Mouse (Mus musculus): ENCODE data around the gene Cnga4. TPM values are rescaled to one million over a fixed set of nuclear protein-coding genes. Genes with fewer than 3 reads are reported as not detected.

The Cnga4 gene
- polyA plus RNA-seq (2014; fragmentation: Illumina TruSeq; extraction: RNeasy Lipid Tissue Mini Kit (QIAGEN cat#74804); ENCODE audit: low replicate concordance): not detected

DNA sequence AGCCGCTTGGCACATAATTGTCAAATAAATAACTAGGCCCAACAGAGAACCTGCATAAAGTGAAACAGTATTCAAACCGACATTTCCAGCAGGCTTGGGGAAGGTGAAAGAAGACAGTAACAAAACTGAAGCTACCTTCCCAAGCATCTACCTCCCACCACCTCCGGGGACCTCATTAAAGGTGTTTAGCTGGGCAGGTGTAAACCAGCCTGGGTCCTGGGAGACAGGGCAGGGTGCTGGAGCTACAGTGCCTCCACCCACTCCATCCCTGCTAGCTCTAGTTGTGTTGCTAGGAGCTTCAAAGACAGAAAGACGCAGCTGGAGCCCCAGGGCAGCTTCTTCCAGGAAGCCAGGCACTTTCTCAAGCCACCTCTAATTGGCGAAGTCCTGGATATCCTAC lies at the start of gene Cnga4:
TSS of gene Cnga4 (plus strand) at position 301 of the 400 bp plus-strand sequence.

DNA sequence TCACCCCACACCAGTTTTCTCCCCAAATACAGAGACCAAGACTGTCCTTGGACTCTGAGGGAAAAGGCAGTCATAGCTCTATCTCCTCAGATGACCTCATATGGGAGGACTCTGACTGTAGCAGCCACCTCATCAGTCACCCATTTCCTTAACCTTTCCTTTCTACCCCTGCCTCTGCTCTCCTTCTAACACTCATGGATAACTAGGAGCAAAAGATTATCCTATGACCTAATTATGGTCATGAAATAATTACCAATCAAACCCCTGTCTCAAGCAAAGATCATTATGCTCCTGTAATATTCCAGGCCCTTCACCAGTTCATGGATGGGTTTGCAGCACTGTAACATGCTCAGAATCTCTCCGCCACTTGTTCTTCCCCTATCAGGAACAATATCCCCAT lies 36.4 kb upstream of the Cnga4 start, which contains the start of gene Olfr692:
TSS of gene Olfr692 (plus strand) at position 301 of the 400 bp plus-strand sequence.

DNA sequence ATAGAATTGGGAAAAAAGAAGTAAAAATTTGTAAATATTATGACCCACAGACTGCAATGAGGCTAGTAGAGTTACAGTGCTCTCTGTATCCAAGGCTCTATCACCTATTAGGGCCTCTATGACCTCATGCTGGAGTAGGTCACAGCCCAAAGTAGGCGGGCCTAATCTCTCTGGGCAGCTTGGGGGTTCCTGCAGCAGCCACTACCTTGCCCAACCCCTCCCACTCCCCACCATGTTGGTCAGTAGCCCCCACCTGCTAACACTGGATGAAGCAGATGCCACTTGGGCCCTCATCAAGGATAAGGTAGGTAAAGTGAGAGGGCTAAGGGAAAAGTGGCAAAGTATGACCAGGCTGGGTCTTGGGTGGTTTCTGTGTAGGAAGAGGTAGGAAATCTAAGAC lies 29.5 kb upstream of the Cnga4 start, which contains the start of gene Gm5901:
TSS of gene Gm5901 (plus strand) at position 173 of the 400 bp plus-strand sequence.

DNA sequence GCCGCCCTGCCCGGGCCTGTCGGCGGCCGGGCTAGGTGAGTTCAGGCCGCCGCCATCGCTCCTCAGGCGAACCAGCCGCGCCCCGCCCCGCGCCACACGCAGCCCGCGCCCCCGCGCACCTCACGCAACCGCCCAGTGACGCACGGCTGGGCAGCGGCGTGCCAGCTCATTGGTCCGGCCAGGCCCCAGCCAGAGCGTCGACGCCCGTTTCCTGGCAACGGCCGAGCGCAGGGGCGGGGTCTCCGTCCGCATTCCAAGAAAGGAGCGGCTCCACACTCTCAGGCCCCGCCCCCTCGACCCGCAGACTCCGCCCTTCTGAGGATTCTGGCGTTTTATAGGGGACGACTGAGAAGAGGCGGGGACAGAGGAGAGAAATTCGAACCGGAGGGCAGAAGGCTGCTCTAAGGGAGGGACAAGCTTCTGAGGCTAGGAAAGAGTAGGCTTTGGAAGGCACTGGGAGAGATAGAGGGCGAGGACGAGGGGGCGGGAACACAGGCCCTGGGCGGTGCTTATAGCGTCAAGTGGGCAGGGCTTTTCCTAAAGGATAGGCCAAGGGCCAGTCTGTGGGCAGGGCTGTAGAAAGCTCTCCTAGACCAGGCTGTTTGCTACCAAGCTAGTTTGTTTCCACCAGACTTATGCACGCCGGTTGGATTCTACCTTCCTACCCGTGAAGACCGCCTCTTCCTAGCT lies 4.3 kb upstream of the Cnga4 start, which contains the start of gene Fam160a2:
TSS of gene Fam160a2 (minus strand) at position 120 of the 690 bp plus-strand sequence.

GRCm38 (mm10) chr7:105425424-105426043 lies 21.2 kb downstream of the Cnga4 start, which contains the start of gene Cckbr:
Gene Cckbr, plus strand, starts transcription at chr7:105425731.

Other genes starting within 250 kb of the Cnga4 start
- gene Olfr684, start 240.9 kb upstream of the Cnga4 start, polyA plus RNA-seq (2014; fragmentation: Illumina TruSeq; extraction: RNeasy Lipid Tissue Mini Kit (QIAGEN cat#74804); ENCODE audit: low replicate concordance): not detected
- not detected for gene Olfr685, start 218.6 kb upstream of the Cnga4 start, polyA plus RNA-seq (2014; fragmentation: Illumina TruSeq; extraction: RNeasy Lipid Tissue Mini Kit (QIAGEN cat#74804); ENCODE audit: low replicate concordance)
- not detected for gene Olfr686, start 197.1 kb upstream of the Cnga4 start, polyA plus RNA-seq (2014; fragmentation: Illumina TruSeq; extraction: RNeasy Lipid Tissue Mini Kit (QIAGEN cat#74804); ENCODE audit: low replicate concordance)
- not detected for gene Olfr688, start 116.5 kb upstream of the Cnga4 start, polyA plus RNA-seq (2014; fragmentation: Illumina TruSeq; extraction: RNeasy Lipid Tissue Mini Kit (QIAGEN cat#74804); ENCODE audit: low replicate concordance)
- gene Olfr689, start 93.4 kb upstream of the Cnga4 start, polyA plus RNA-seq (2014; fragmentation: Illumina TruSeq; extraction: RNeasy Lipid Tissue Mini Kit (QIAGEN cat#74804); ENCODE audit: low replicate concordance): not detected
- gene Olfr690, start 70.5 kb upstream of the Cnga4 start, polyA plus RNA-seq (2014; fragmentation: Illumina TruSeq; extraction: RNeasy Lipid Tissue Mini Kit (QIAGEN cat#74804); ENCODE audit: low replicate concordance): not detected
- gene Olfr691, start 62.3 kb upstream of the Cnga4 start, polyA plus RNA-seq (2014; fragmentation: Illumina TruSeq; extraction: RNeasy Lipid Tissue Mini Kit (QIAGEN cat#74804); ENCODE audit: low replicate concordance): not detected
- not detected for gene Olfr692, start 36.3 kb upstream of the Cnga4 start, polyA plus RNA-seq (2014; fragmentation: Illumina TruSeq; extraction: RNeasy Lipid Tissue Mini Kit (QIAGEN cat#74804); ENCODE audit: low replicate concordance)
- gene Gm5901, start 29.5 kb upstream of the Cnga4 start, polyA plus RNA-seq (2014; fragmentation: Illumina TruSeq; extraction: RNeasy Lipid Tissue Mini Kit (QIAGEN cat#74804); ENCODE audit: low replicate concordance): not detected
- 44.8 TPM for gene Fam160a2, start 4.5 kb upstream of the Cnga4 start, polyA plus RNA-seq (2014; fragmentation: Illumina TruSeq; extraction: RNeasy Lipid Tissue Mini Kit (QIAGEN cat#74804); ENCODE audit: low replicate concordance)
- not detected for gene Cckbr, start 21.2 kb downstream of the Cnga4 start, polyA plus RNA-seq (2014; fragmentation: Illumina TruSeq; extraction: RNeasy Lipid Tissue Mini Kit (QIAGEN cat#74804); ENCODE audit: low replicate concordance)
- gene Cavin3, start 77.7 kb downstream of the Cnga4 start, polyA plus RNA-seq (2014; fragmentation: Illumina TruSeq; extraction: RNeasy Lipid Tissue Mini Kit (QIAGEN cat#74804); ENCODE audit: low replicate concordance): 1.9 TPM
- 0.33 TPM for gene Smpd1, start 149.8 kb downstream of the Cnga4 start, polyA plus RNA-seq (2014; fragmentation: Illumina TruSeq; extraction: RNeasy Lipid Tissue Mini Kit (QIAGEN cat#74804); ENCODE audit: low replicate concordance)
- gene Apbb1, start 177.1 kb downstream of the Cnga4 start, polyA plus RNA-seq (2014; fragmentation: Illumina TruSeq; extraction: RNeasy Lipid Tissue Mini Kit (QIAGEN cat#74804); ENCODE audit: low replicate concordance): not detected
- not detected for gene Hpx, start 195.6 kb downstream of the Cnga4 start, polyA plus RNA-seq (2014; fragmentation: Illumina TruSeq; extraction: RNeasy Lipid Tissue Mini Kit (QIAGEN cat#74804); ENCODE audit: low replicate concordance)
- 3.6 TPM for gene Trim3, start 229.0 kb downstream of the Cnga4 start, polyA plus RNA-seq (2014; fragmentation: Illumina TruSeq; extraction: RNeasy Lipid Tissue Mini Kit (QIAGEN cat#74804); ENCODE audit: low replicate concordance)
- 33.0 TPM for gene Timm10b, start 235.5 kb downstream of the Cnga4 start, polyA plus RNA-seq (2014; fragmentation: Illumina TruSeq; extraction: RNeasy Lipid Tissue Mini Kit (QIAGEN cat#74804); ENCODE audit: low replicate concordance)
- 6.9 TPM for gene Arfip2, start 235.8 kb downstream of the Cnga4 start, polyA plus RNA-seq (2014; fragmentation: Illumina TruSeq; extraction: RNeasy Lipid Tissue Mini Kit (QIAGEN cat#74804); ENCODE audit: low replicate concordance)
- 1.5 TPM for gene Gm45799, start 236.0 kb downstream of the Cnga4 start, polyA plus RNA-seq (2014; fragmentation: Illumina TruSeq; extraction: RNeasy Lipid Tissue Mini Kit (QIAGEN cat#74804); ENCODE audit: low replicate concordance)
- 1.3 TPM for gene Dnhd1, start 246.3 kb downstream of the Cnga4 start, polyA plus RNA-seq (2014; fragmentation: Illumina TruSeq; extraction: RNeasy Lipid Tissue Mini Kit (QIAGEN cat#74804); ENCODE audit: low replicate concordance)